Mouse (Mus musculus) right cerebral cortex, postnatal 25 days (tissue): ENCODE measurements at regions not wholly inside any gene's neighbourhood (a gene's known extent, or its start where the extent isn't known, plus 50 kb on each side); places are given as distances from the start of the nearest gene placed in this dataset.

Experiments
- DNase-seq: peaks from one replicate; pipeline ENCODE4 v3.0.0; 2022

DNA sequence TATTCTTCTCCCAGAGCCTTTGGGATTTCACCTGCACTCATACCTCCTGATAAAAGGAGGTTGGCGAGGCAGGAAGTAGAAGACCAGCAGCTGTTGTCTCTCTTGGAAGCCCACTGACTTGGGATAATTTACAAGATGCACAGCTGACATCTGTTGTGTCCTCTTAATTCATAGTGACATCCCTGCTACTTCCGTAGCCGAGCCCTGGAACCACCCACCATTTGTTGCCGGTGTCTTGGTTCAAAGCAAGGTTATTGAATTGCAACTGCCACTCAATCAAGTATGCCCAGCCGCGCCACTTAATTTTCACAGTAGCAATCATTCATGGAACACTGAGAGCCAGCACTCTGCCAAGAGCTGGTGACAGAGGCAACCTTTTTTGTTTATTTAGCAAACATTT, 151.8 kb upstream of the Masp1 start:
- no peak for DNase-seq

DNA sequence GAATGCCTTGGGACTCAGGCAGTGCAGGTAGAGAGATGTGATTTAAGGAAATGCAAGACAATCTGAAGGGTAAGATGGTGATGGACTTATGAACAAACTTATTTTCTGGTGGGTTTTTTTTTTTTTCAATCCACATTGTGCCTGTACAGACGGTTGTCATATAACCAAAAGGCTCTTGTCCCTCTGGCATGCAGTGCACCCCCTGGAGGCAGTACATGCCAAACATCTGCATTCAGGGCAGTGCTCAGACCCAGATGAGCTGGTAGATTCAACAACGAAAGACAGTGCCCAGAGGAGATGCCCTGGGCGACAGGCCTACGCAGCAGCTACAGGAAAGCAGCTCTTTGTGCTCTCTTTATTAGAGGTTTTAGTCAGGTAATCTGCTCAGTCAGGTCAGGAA, 149.5 kb upstream of the Masp1 start:
- DNase-seq, result no peak

DNA sequence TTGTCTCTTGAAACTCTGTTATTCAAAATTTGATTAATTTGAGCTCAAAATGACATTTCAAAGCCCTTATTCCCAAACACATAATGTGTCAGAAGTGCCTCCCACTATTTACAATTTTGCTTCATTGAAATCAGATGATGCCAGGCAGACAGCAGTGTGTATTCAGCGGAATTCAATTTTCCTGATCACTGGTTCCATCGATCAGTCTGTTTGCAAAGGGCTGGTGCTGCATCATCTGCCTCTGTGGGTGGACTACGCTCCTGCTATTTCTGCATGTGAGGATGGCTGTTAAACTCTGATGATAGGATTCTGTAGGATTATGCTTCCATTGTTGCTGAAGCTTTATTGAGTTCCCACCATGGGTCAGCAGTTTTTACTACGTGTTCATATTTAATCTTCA, 149.0 kb upstream of the Masp1 start:
- DNase-seq, result no peak
